Mouse (Mus musculus) C3H10T1/2 (cell line): Measurements from ENCODE around the gene Smpd4. TPM values are rescaled to one million over a fixed set of nuclear protein-coding genes. Genes with fewer than 3 reads are reported as not detected.

Experiments used
- polyA plus RNA-seq, 2 experiments: library from polyadenylated mRNA; unstranded; fragments of >200 nt; fragmentation: generic; extraction: Trizol; gene quantifications; one replicate each; pipeline ENCODE4 v1.2.1; 2012; ENCODE audit warnings: missing spikeins in 2 of 2

Gene Smpd4
- polyA plus RNA-seq, result 10 to 100 TPM in 1 of 2 experiments, 1 to 10 TPM in 1; 6.8 to 27.4 TPM

GRCm38 (mm10) chr16:17619198-17620105 lies at the start of gene Smpd4:
TSS of gene Smpd4 (plus strand) at chr16:17619354.

GRCm38 (mm10) chr16:17583064-17583463 lies 36.1 kb upstream of the Smpd4 start, which contains the start of gene Slc7a4:
TSS of gene Slc7a4 (minus strand) at chr16:17583214.

DNA sequence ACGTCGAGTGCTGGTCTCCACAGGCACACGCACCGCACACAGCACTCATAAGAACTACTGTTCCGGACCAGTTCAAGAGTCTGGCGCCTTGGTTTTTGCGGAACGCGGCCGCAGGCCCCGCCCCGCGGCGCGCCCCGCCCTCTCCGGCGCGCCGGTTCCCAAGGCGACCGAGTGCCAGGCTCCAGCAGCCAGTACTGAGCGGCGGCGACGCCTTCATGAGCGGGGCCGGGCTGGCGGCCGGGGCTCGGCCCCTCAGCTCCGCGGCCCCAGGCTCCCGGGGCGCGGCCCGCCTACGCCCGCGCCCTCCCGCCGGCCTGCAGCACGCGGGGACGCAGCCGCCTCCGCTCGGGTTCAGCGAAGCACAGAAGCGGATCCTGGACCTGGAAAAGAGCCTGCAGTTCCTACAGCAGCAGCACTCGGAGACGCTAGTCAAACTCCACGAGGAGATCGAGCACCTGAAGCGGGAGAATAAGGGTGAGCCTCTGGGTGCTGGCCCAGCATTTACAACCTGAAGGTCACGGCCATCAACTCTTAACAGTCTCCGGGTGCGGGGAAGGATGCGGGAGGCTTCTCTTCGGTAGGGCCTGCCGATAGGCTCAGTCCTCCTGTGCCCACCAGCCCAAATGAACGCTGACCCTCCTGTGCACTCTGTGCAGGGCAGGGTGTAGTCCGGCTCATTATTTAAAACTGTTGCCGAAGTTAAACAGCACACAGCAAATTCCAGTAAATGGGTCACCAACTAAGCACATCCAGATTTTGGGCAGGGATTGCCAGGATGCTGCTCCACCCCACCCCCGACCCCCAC lies 27.4 kb downstream of the Smpd4 start, which contains the start of gene Ccdc74a:
Ccdc74a (plus strand) TSS at position 161 of the 805 bp plus-strand sequence.

Other genes with a start within 250 kb of the Smpd4 start
- gene Snap29, start 213.4 kb upstream of the Smpd4 start, polyA plus RNA-seq, result 10 to 100 TPM in 1 of 2 experiments, 1 to 10 TPM in 1; 1.8 to 10.6 TPM
- gene Pi4ka, start 213.0 kb upstream of the Smpd4 start, polyA plus RNA-seq, result 10 to 100 TPM; 25.8 to 75.1 TPM
- gene Crkl, start 167.4 kb upstream of the Smpd4 start, polyA plus RNA-seq, result 10 to 100 TPM in 1 of 2 experiments, 1 to 10 TPM in 1; 1.3 to 14.5 TPM
- under 1 TPM in 1 of 2 experiments, not detected in 1; 0.21 TPM for gene Aifm3, start 129.7 kb upstream of the Smpd4 start, polyA plus RNA-seq
- 10 to 100 TPM; 40.6 to 95.9 TPM for gene Lztr1, start 110.7 kb upstream of the Smpd4 start, polyA plus RNA-seq
- 10 to 100 TPM; 66.6 to 70.5 TPM for gene Thap7, start 88.2 kb upstream of the Smpd4 start, polyA plus RNA-seq
- gene Lrrc74b, start 58.1 kb upstream of the Smpd4 start, polyA plus RNA-seq, result under 1 TPM; 0.01 to 0.02 TPM
- 10 to 100 TPM in 1 of 2 experiments, under 1 TPM in 1; 0.85 to 11.0 TPM for gene P2rx6, start 57.5 kb upstream of the Smpd4 start, polyA plus RNA-seq
- under 1 TPM; 0.12 to 0.14 TPM for gene Slc7a4, start 36.1 kb upstream of the Smpd4 start, polyA plus RNA-seq
- gene Ccdc74a, start 27.1 kb downstream of the Smpd4 start, polyA plus RNA-seq, result 10 to 100 TPM in 1 of 2 experiments, 1 to 10 TPM in 1; 8.7 to 19.2 TPM
- gene Med15, start 113.5 kb downstream of the Smpd4 start, polyA plus RNA-seq, result 10 to 100 TPM; 15.8 to 54.1 TPM
- gene Klhl22, start 140.3 kb downstream of the Smpd4 start, polyA plus RNA-seq, result 10 to 100 TPM; 19.3 to 59.6 TPM
- gene Scarf2, start 177.9 kb downstream of the Smpd4 start, polyA plus RNA-seq, result 100 to 1,000 TPM in 1 of 2 experiments, 10 to 100 TPM in 1; 35.1 to 151 TPM
- under 1 TPM in 1 of 2 experiments, not detected in 1; 0.46 TPM for gene B830017H08Rik, start 213.8 kb downstream of the Smpd4 start, polyA plus RNA-seq
- 1 to 10 TPM in 1 of 2 experiments, under 1 TPM in 1; 0.37 to 5.4 TPM for gene Car15, start 219.0 kb downstream of the Smpd4 start, polyA plus RNA-seq